Mouse (Mus musculus) ES-Bruce4 (cell line): ENCODE measurements around the gene Sgcg.

ENCODE experiments used
- CTCF ChIP-seq: IDR thresholded peaks from one replicate; pipeline ENCODE4 v1.8.1; 2011; ENCODE audit warnings: low read depth, low read length
- EP300 ChIP-seq: IDR thresholded peaks from 2 replicates; pipeline ENCODE4 v1.6.1; 2011; ENCODE audit warnings: low read depth, low read length; ENCODE audit not compliant: insufficient read depth
- POLR2A ChIP-seq: IDR thresholded peaks from one replicate; pipeline ENCODE4 v1.8.1; 2011; ENCODE audit warnings: low read length; ENCODE audit not compliant: insufficient read depth

DNA sequence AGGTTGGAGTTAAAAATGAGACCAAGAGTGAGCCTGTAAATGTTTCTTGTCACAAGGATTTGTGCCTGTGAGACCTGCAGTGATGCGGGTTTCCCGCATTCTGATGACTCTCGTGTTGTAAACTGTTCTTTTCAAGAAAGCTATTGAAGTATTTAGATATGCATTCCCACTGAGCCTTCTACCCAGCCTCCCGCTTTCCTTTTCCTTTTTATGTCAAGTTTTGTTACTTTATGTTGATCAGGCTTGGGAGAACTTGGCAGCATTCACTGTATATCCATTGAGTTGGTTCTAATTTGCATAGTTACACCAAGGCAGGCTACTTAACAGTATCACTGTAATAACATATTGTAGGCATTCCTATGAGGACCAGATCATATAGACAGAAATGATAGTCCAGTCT is 63.9 kb downstream of the Sgcg start:
- TF ChIP-seq CTCF (no peak), POLR2A (no peak), EP300 (no peak)
